Mouse (Mus musculus) right cerebral cortex, postnatal 14 days (tissue): ENCODE measurements at regions not wholly inside any gene's neighbourhood (a gene's known extent, or its start where the extent isn't known, plus 50 kb on each side); places are given as distances from the start of the nearest gene placed in this dataset.

Experiments used
- DNase-seq: peaks from one replicate; pipeline ENCODE4 v3.0.0; 2022

DNA sequence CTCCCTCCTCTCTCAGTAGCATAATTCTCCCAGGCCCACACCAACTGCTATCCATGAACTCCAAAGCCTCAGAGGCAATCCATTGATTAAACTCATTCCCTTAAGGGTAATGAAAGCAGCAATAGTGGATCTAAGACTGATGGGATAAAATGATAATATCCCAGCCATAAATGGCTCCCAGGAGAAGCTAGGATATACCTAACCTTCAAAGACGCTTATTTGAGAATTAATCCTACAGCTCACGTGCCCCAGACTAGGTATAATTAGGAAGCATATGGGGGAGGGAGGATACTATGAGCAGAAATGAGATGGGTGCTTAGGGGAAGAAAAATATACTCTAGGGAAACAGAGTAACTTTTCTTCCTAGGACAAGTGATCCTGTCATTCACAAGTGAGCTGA, 52.8 kb upstream of the Rnf32 start:
- no peak for DNase-seq

DNA sequence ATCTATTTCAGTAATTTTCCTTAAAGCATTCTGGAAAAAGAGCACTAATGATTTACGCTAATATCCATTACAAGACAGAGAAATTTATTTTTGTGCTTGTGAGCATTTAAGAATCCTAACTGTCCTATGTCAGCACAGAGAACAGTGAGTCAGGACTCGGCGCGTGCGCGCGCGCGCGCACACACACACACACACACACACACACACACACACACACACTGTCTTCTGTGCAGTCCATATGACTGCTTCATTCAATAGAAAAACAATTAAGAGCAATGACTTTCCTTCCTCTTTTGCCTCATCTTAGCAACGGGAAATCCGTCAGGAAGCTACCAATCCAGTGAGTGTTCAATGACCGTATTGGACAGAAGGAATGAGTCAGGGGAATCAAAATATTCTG, 53.3 kb upstream of the Rnf32 start:
- DNase-seq, result no peak

DNA sequence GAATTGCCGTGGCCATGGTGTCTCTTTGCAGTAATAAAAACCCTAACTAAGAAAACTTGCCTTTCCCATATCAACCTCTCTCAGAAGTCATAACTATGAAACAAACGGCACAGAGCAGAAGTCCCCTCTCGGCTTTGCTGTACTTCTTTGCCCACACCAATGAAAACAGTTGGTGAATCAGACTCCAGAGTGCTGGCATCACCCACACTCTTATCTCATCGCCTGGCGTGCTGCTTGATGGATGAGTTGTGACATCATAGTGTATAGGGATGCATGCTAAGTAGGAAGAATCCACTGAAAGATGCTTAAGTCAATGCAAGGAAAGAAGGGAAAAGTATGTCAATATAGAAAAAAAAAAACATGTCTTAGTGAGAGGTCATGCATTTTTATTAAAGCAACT, 58.3 kb upstream of the Rnf32 start:
- DNase-seq, result no peak

DNA sequence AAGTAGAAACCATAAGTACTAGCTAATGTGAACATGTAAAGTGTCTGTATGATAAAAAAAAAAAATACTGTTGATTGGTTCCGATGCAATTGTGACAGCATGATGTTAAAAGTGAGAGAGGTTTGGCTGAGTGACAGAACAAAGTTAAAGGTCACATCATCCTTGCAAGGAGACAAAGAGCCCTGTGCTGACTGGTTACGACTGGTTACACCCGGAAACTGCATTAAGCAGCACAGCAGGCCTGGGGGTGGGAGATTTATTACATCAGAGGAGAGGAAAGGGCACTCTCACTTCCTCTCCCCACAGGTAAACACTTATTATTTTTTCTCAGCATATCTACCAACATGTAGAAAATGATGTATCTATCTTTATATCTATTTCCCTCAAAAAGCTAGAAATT, 63.5 kb upstream of the Rnf32 start:
- no peak for DNase-seq

DNA sequence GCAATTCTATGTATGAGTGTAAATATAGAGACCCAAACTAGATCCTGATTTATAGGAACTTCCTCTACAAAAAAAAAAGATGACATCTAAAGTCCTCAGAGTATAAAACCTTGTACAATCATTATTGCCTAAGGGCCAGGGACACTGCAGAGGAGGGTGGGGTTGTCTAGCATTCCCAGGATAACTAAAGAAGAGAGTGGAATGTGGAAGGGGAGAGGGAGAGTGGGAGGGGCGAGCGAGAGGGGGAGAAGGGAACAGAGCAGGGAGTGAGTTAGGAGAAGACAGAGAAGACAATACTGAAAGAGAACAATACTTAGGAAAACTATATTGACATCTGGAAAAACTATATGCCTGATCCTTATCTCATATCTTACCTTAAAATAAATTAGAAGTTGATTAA, 64.0 kb upstream of the Rnf32 start:
- DNase-seq, result no peak

DNA sequence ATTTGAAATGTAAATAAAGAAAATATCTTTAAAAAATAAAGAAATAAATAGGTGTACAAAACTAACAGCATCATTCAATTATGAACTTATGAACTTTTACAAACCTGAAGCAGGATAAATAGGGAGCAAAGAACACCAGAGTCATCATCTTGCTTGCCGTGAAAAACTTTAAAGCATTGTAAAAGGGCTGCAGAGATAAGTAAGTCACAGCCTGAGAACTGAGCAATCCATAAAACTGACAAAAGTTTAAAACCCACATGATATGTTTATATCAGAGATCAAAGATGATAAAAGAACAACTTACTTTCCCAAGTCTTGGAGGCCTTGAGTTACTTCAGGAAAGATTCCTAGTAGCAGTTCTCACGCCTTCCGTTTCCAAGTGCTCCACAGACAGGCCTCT, 66.1 kb upstream of the Rnf32 start:
- DNase-seq, result no peak

DNA sequence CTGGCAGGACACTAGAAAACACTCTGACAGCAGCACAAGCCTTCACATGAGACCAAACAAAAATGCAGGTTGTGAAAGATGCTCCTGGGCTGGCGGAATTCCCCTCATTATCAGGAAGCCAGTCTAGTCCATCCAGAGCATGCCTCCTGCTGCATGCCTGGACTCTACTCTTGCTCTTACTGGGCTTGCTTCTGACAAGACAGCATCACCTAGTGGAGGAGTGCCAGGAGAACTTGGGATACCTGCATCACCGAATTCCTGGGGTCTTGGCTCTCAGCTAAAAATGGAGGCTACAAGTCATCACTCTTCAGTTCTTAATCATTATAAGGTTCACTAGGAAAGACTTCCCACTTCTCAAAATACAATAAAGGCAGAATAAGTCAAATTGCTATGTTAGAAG, 78.8 kb upstream of the Rnf32 start:
- DNase-seq, result no peak

DNA sequence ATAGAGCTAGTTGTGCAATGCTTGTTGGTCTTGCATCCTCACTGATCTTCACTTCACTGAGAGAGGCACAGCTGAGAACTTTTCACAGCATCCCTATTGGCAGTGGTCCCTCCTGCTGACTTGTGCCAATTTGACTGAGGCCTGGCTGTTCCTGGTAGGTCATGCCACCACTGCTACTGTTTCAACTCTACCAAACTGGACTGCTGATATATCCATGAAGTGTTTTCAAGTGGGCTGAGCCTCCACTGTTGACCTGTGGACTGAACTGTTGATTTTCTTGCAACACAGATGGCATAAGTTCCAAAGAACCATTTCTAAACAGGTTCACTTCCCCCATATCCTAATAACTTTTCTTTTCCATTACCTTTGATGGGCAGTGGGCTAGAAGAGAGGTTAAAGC, 83.3 kb upstream of the Rnf32 start:
- DNase-seq, result no peak

DNA sequence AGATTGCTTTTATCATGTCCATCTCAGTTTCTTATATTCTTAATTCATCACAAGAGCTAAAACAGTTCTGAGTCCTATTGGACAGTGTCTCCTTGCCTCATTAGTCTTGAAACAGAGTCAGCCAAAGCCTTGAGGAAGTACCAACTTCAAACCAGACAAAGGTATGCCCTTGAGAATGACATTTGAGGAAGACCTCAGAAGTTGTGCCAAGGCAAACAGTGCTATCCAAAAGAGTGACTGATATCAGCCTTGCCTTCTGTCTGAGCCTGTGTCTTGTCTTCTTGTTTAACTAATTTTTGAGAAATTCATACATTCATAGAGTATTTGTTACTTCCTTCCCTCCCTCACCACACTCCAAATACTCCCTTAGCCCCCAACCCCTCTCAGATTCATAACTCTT, 88.5 kb upstream of the Rnf32 start:
- no peak for DNase-seq

DNA sequence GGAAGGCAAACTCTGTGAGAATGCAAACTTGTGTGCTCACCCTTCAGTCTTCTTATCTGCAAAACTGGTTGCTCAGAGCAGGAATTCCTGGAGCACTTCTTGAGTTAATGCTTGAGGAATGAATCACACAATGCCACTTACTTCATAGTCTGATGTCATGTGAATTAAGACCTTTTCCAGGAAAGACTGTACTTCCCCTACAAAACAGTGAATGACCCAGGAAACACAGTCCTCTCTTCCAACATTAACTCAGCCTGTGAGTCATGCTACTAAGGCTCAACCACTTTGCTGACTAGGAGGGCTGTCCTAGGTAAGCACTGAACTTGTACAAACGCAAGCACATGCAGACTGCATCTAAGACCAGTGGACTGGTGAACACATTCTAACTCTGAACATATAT, 112.5 kb upstream of the Rnf32 start:
- DNase-seq, result no peak

DNA sequence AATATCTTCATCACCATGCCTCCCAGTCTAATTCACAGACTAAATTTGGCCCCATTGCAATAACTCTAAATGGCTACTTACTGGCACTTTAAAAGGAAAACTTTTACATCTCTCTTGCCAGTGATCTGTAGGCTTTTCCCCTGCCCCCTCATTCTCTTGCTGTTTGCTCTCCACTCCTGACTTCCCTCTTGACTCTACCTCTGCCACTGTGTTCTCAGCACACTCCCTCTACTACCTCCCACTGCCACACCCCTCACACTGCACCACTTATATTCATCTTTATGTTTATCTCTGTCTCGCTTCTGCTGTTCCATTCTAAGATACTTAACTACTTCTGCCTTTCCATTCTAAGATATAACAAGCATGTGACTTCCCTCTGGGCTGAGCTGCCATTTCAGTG, 141.4 kb upstream of the Rnf32 start:
- no peak for DNase-seq

DNA sequence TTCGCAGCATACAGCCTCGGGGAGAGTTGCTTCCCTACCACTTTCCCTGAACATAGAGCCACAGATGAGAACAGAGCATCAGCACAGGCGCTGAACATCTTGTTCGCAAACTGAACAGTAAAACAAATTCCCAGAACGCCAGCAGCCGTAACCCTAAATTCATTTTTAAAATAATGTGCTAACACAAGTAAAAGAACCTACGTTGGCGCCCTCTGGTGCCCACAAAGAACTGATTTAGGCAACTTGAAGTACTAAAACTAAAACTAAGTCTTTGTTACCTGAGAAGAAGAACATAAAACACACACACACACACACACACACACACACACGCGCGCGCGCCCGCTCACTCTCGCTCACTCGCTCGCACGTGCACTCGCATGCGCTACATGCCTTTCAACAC, 159.2 kb upstream of the Rnf32 start:
- peak; percentile 78 for DNase-seq

DNA sequence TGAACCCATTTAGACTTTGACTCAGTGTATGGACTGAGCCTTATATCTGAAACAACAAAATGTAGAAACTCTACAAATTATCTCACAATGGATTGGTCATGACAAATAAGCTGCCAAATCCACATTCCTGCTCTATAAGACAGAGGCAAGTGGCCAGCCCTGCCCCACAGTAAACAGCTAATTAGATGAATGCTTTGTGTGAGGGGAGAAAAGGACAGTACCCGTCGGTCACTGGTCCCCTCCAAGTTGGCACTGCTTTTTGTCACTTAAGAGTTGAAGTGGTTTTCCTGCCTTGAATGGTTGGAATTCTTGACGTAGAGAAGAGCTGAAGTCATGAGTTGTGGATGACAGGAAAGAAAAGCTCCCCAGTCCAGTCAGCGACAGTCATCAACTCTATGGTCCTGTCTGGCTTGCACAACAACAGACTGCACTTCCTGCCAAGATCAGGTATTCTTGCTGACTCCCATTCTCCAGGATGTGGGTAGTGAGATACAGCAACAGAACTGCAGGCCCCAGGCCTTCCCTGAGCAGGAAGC, 162.3 kb upstream of the Rnf32 start:
- DNase-seq, result no peak

DNA sequence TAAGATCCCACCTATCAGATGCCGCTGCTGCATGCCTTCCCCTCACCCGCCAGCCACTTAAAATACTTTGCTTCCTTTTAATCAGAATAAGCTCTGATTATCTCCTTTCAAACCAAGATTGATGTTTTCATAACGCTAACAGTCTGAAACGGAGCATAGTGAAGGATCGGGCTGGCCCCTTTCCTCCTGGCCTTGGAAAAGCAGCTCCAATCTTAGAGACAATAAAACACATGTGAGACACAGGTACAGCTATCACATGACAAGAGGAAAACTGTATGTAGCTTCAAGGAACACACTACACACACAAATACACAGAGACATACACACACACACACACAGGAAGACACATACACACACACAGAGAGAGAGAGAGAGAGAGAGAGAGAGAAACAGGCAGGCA, 165.3 kb upstream of the Rnf32 start:
- DNase-seq, result no peak

DNA sequence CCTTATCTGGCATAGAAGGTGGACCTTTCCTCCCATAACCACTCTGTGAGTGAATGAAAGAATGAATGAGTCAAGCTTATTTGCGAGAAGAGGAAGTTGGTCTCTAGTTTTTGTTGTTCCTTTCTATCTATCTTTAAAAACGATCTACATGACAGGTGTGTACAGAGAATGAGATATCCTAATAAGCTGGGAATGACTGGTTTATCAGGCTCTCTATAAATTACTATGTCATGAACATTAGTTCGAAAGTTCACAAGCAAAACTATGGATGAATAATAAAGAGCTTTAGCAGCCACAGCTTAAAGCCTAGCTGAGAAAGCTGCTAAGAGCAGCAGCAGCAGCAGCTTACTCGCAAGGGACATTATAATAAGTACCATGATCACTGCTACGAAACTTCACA, 165.8 kb upstream of the Rnf32 start:
- DNase-seq, result no peak

DNA sequence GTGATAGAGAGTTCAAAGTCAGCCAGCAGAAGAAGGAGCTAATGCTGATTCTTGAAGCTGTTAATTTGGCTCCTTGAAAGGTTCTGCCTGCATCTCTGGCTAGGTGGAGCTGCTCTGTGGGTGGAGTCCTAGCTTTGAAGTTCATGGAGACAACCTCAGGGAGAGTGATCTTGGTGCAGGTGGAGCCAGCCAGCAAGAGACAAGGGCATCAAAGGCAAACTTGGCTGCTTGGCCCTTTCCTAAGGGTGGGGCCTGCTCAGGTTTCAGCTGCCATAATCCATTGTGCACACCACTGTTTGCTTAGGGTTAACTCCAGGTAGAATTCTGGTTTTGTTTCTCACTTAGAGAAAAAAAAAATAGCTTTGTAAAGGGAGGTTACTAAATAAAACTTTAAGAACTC, 170.7 kb upstream of the Rnf32 start:
- DNase-seq, result no peak

DNA sequence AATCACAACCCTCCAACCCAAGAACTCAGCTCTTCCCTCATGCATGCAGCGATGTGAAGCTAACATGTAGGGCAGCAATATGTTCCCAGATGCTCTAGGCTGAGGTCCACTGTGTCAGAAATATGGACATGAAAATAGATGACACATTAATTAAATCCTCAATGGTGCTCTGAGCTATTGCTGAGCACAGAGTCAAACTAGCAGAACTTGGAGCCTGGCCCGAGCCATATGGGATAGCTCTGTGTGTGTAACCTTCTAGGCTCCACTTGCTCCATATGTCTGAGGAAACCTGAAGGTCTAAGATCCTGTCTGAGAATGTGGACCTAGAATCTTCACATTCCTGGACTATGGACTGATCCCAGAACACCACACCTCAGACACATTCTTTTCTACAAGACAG, 203.0 kb upstream of the Rnf32 start:
- DNase-seq, result no peak

DNA sequence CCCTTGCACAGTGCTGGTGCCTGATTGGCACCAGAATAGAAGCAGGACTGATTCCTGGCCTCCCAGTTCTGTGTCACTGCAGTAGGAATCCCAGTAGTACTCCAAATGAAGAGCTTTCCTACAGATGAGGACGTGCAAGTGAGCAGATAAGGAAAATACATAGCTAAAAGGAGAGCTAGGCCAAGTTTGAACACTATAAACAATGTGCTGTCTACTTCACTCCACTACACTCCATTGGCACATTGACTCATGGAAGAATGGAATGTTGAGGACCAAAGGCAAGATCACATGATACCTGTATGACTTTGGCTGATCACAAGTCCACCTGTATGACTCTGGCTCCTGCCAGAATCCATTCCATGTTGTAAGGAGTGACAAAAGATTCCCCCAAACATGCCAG, 215.9 kb upstream of the Rnf32 start:
- DNase-seq, result no peak

DNA sequence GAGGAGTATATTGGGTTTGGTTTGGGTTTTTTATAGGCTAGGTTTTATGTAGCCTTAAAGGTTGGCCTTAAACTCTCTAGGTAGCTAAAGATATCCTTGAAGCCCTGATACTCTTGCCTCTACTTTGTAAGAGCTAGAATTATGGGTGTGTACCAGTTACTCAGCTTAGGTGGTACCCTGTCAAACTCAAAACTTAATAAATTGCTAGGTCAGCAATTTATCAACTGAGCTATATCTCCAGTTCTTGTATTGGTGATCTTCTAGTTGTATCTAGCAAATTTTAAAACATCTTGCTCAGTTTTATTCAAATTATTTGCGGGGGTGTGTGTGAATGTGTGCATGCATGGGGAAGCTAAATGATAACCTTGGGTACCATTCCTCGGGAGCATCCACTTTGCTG, 225.4 kb upstream of the Rnf32 start:
- no peak for DNase-seq

DNA sequence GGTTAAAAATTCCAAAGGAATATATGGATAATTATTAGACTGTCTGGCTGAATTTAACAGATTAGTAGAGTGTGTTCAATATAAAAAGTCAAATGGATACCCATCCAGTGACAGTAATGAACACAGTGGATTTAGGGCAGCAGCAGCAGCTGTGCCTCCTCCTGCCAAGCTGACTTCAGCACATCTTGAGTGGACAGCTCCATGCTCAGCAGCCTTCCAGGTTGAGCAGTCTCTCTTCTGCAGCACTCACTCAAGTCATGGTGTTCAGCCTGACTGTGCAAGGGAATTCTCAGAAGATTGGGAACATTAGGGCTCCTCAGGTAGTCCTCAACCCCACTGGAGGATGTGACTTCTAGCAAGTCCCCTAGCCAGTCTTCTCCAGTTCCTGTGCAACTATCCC, 240.8 kb upstream of the Rnf32 start:
- DNase-seq, result no peak

DNA sequence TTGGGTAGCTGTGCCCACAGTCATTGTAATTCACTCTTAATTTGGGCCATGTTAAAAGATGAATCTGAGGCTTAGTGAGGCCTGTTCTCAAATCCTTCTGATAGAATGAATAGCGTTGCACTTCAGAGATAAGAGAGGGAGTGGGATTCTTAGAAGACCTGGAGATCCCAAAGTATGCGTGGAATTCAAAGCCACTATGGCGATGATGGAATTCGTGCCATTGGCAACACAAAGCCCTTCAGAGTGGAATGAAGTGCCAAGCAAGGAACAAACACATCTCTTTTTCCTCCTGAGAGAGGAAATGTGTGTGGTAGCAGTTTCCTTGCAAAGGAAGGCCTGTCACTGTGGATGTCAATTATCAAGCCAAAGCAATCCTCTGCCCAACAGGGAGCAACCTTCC, 248.3 kb upstream of the Rnf32 start:
- no peak for DNase-seq

DNA sequence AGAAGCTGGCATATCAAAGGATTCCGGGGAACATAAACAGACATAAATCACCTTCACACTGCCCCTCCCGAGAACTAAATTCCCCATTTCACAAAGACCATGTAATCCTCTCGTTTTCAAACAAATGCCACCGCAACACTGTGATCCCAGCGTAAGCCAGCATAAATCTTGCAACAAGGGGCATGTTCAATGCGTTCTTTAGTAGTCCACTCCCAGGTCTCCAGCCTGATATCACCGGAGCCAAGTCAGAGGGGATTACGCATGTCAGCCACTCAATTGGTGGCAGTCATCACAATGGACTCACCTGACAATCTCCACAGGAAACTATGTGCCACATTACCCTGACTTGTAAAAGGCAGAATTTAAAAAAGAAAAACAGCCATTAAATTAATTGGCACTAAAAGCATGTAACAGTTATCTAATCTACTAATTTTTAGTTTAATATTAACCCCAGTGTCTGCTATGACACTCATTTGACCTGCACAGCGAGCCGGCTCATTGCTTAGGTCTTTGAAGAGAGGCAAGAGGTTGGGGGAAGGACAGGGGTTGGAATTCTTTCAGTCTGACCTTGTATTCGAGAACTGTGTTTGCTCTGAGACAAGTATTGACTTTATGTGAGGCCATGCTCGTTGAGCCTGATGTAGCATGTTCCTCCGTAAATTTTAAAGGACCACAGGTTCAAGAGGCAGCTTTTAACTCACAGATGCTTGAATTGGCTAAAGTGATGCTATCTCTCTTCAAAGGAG, 252.0 kb upstream of the Rnf32 start:
- no peak for DNase-seq

DNA sequence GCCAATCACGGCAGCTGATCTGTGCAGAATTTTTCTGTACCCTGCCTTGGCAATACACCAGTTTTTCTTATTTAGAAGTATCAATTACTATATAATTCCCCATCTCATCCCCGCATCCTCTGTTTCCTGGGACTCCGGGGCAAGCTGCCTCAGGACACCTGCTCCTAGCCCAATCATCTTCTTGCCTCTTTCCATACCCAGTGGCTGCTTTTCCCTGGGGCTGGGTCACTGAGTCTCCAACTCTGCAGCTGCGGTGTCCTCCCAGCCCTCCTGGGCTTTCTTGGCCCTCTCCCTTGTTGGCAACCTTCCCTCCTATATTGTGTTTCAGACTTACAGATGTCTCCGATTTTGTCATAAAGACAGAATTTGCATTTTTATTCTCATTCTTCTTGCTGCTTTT, 254.8 kb upstream of the Rnf32 start:
- DNase-seq, result no peak

DNA sequence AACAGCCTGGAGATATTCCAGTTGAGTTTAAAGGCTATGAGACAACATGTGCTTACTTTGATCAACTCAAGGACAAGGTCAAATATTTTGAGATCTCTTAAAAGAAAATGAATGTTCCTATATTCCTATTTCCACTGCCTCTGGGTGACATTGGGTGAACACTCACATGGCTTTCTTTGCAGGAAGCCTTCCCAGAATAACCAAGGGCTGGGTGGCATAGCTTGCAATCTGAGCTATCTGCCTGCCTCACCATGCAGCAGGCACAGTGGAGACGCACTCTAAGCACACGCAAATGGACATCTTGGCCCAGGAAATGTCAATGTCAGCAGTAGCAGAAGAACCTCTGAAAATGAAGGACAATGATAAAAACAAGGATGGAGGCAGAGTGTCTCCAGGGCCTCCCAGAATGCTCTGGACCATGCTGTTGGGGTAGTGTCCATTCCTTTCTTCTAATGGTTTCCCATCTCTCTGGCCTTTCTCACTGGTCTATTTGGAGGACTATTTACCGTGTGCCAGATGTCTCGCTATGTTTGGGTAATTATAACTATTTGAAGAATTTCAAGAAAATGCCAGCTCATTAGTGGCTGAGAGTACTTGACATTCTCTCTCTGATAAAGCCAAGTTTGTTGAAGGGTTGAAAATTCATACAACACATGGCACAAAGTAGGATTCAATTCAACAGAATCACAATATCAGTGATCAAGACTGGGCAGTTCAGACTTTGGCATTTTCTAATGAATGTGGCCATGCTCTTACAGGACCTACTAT, 276.3 kb upstream of the Rnf32 start:
- DNase-seq, result no peak

DNA sequence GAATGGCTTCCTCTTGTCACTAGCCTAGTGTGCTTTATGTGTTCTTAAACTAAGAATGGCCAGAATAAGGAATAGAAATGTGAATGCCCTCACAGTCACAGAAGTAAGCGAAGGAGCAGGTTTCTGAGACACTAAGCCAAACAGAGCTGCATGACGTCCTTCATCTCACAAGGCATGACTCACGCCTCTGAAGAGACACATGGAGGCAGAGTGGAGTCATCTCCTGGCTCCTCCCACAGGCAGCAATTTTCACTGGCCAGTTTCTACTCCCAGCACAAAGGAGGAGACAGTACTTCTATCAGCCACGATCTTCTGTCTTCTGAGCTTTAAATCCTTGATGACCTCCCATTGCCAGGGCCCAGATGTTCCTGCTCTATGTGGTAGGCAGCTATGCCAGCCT, 291.3 kb upstream of the Rnf32 start:
- DNase-seq, result no peak
